Mouse (Mus musculus) cerebellum, postnatal 36 days (tissue): ENCODE measurements around the gene Spats2.
"Not testable (repeated sequence)": the region's sequence is repeated elsewhere in the genome, so short reads cannot be mapped to it uniquely, and the experiment has no call there.

Experiments
- DNase-seq, 2 experiments: peaks; one replicate each; pipeline ENCODE4 v3.0.0; 2021 to 2022; ENCODE audit warnings: mixed read lengths in 2 of 2

The Spats2 gene

DNA sequence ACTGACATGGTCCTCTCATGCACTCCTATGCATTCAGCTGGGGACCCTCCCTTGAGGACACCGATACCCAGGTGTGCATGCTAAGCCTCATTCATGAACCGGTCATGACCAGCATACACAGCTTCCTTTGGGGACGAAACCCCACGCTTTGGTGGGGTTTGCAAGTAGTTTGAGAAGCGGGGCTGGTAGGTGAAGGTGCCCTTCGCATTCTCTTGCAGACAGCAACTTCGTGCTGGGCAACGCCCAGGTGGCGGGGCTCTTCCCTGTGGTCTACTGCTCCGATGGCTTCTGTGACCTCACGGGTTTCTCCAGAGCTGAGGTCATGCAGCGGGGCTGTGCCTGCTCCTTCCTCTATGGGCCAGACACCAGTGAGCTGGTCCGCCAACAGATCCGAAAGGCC is 100.4 kb downstream of the Spats2 start:
- no peak for DNase-seq

DNA sequence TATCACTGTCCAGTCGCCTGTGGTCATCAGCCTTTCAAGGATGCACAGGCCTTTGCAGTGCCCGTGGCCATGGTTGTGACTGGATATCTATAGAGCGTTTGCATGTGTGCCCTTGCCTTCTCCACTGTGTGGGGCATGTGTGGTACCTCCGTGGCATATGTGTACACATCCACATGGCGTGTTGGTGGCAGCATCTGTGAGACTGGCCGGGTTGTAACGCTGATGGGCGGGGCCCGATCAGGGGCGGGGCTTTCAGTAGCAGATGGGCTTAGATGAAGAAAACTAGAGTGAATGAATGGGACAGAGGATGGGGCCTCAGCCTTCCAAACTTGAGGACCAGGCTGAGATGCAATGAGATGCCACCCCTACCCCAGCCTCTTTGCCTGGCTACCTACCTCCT is 106.3 kb downstream of the Spats2 start:
- DNase-seq: no peak

DNA sequence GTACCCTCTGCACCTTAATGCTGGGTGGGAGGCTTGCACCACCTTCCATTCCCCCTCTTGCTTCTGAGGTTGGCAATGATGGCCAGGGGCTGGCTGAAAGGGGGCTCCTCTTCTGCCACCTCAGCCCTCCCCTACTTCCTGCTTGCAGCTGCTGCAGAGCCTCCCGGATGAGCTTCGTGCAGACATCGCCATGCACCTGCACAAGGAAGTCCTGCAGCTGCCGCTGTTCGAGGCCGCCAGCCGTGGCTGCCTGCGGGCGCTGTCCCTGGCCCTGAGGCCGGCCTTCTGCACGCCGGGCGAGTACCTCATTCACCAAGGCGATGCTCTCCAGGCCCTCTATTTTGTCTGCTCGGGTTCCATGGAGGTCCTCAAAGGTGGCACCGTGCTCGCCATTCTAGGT is 108.0 kb downstream of the Spats2 start:
- DNase-seq: no peak

DNA sequence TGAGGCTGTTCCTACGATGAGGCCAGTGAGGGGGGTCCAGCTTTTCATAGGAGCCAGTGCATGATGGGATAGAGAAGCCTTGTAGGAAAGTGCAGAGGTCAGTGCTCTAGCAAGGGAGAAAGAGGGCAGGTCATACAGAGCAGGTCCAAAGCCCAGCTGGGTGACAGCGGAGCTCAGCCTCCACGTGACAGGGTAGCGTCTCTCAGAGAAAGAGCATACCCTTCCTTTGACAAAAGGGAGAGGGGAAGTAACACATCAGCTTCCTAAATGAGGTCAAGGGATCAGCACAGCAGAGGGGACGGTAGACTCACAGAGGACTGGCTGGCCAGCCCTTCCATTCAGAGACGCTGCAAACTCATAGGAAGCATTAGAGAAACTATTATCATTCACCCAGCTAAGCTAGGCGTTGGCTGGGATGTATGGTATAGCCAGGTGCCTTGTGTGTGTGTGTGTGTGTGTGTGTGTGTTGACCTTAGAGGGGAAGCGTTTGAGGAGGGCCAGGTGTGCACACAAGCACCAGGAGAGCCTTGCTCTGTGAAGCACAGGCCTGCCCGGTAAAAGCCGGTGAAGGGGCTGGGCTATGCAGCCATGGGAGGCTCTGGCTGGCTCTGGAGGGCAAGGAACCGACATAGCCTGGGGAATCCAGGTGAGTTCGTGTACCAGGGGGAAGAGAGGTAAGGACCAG is 108.8 kb downstream of the Spats2 start:
- no peak for DNase-seq

- no peak for DNase-seq
These were observed 112.3 kb downstream of the Spats2 start for GRCm38 (mm10) chr15:99238006-99238405.

GRCm38 (mm10) chr15:99240129-99240528 is 114.4 kb downstream of the Spats2 start:
- no peak for DNase-seq

DNA sequence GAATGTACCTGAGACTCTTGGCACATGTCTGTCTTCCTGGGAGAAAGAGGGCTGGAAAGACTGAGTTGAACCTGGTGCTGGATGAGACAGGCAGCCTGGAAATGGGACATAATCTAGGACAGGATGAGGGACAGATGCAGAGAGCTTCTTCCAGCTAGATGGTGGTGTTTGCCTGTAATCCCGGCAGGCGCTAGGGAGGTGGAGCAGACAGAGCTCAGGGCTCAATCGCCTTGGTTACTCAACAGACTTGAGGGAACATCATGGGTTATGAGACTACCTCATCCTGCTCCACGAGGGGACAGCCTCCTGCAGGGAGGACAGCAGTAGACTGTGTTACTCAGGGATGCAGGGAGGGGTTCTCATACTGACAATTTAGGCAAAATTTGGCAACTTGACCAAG is 115.5 kb downstream of the Spats2 start:
- DNase-seq: no peak

DNA sequence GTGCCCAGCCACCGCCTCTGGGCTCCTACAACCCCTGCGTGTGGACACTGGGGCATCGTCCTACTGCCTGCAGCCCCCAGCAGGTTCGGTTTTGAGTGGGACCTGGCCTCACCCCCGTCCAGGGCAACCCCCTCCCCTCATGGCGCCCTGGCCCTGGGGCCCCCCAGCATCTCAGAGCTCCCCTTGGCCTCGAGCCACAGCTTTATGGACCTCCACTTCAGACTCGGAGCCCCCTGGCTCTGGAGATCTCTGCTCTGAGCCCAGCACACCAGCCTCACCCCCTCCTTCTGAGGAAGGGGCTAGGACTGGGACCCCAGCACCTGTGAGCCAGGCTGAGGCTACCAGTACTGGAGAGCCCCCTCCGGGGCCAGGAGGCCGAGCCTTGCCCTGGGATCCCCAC is 116.3 kb downstream of the Spats2 start:
- DNase-seq: no peak

DNA sequence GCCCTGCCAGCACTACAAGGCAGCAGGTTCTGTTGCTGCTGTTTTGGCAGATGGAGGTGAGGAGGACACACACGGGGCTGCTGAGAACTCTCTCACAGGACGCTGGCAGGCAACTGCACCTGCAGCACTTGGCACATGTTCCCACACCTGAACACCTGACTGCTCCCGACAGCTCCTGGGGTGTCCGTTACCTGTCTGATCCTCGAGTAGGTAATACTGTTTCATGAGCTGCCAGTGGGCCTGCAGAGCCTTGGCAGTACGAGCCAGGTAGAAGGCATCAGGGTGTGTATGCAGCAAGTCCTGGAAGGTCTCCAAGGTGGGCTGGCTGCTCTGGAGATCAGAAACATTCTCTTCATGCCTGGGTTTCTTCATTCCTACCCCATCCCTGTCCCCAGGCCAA is 121.0 kb downstream of the Spats2 start:
- DNase-seq: peak; percentile 47 to 48

DNA sequence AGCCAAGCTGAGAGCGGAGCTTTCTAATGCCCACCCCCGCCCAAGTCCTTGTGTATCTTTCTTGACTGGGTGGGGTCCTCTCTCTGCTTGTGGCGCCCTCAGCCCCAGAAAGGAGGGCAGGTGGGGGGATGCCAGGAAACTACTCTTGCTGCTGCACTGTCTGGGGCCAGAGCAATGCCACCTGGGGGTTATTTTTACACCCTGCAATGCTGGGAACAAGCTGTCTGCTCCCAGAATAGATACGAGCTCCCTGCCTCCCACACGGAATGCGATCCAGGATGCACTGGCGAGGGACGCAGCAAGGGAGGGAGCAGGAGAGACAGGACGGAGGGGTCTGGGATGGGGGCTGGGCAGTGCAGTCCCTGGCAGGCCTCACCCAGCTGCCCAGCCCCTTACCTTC is 123.3 kb downstream of the Spats2 start:
- no peak for DNase-seq

DNA sequence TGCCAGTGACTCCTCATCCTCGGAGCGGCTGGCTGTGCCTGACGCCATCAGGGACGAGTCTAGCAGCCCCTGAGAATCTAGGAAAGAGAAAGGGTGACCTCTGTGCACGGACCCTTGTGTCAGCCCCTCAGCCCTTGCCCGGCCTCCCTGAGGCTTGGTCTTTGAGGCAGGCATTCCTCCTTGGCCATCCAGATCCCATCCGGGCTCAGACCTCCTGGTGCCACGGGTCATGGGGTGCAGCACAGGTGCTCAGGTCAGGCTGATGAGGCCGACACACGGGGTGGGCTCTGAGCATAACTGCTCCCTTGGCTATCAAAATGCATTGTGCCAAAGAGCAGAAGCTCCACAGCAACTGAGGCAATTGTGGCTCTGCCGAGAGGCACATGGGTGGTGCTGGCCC is 124.2 kb downstream of the Spats2 start:
- no peak for DNase-seq

DNA sequence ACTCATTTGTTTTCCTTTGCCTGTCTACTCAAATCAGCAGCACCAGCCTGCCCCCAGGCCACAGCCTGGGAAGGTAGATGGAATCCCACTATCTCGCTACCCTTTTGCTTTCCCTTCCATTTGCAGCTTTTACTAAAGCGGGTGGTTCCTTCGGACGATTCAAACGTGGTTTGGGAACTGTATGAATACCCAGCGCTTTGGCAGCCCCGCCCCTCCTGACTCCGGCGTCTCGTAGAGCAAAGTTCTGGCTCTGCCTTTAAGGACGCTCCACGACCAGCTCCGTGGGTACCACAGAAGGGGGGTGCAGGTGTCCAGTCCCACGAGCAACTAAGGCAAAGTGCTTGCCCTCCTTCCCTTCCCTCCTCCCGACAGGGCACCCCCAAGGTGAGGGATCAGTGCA is 125.4 kb downstream of the Spats2 start:
- peak in 1 of 2 experiments; percentile 27 for DNase-seq

GRCm38 (mm10) chr15:99251626-99252380 is 126.1 kb downstream of the Spats2 start, which contains the start of gene Mcrs1:
Gene Mcrs1, minus strand, starts transcription at chr15:99251961.
- DNase-seq: peak; percentile 97

DNA sequence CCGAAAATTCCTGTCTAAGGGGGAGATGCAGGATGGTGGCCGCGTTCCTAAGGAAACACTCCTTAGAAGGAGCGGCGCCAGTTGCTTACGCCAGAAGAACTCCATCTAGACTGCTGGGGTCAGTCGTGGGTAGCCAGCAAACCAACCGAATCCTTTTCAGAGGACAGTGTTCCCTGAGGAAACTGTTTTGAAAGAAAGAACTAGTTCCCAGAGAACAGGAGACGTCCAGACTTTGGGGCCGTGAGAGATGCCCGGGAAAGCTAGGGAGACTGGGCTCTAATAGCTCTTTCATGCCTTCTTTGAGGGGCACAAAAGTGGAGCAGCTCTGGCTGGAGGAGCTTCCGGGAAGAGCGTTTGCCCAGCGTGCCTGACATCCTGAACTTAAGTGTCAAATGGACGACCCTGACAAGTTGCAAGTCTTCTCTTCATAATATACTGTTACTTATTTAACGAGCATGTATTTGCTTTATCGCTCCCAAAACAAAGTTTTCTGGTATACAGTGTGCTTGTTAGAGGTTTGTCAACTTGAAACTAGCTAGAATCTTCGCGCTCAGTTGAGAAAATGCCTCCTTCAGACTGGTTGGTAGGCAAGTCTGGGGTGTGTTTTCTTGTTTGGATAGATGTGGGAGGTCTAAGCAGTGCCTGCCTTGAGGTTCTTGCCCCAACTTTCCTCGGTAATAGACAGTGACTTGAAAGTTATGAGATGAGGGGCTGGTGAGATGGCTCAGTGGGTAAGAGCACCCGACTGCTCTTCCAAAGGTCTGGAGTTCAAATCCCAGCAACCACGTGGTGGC is 126.9 kb downstream of the Spats2 start:
- no peak for DNase-seq

DNA sequence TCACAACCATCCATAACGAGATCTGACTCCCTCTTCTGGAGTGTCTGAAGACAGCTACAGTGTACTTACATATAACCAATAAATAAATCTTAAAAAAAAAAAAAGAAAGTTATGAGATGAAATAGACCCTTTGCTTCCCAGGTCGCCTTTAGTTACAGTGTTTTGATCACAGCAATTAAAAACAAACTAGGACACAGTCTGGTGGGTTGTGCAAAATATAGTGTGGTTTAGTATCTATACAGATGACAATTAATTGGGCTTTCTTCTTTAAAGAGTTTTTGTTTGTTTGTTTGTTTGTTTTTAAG is 127.4 kb downstream of the Spats2 start:
- DNase-seq: not testable (repeated sequence)

- DNase-seq: no peak
These were observed 128.1 kb downstream of the Spats2 start for GRCm38 (mm10) chr15:99253772-99254171.

- DNase-seq: no peak
These were observed 128.8 kb downstream of the Spats2 start for GRCm38 (mm10) chr15:99254477-99255005.

DNA sequence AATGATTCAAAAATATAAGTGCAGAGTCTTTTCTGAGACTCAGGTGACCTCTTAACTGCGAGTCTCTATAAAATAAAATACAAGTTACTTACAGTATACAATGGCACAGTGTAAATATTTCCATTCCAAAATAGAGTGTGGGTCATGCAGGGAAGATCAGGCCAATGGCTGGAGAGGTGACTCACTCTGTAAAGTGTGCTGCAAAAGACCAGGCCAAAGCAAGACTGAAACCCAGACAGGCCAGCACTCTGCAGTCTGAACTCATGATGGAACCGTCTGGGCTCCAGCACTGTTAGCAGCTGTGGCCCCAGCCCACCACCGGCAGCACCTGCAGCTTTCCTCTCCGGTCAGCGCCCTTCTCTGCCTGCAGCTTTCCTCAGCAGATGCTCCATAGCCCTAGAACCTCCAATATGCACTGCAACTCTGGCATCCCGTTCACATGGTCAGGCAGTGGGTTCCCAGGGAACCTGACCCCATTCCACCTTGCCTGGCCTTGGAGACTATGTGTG is 129.6 kb downstream of the Spats2 start:
- no peak for DNase-seq

- DNase-seq: no peak
These were observed 133.5 kb downstream of the Spats2 start for GRCm38 (mm10) chr15:99259167-99259729.

GRCm38 (mm10) chr15:99259730-99260252 is 134.1 kb downstream of the Spats2 start:
- peak; percentile 16 to 28 for DNase-seq

DNA sequence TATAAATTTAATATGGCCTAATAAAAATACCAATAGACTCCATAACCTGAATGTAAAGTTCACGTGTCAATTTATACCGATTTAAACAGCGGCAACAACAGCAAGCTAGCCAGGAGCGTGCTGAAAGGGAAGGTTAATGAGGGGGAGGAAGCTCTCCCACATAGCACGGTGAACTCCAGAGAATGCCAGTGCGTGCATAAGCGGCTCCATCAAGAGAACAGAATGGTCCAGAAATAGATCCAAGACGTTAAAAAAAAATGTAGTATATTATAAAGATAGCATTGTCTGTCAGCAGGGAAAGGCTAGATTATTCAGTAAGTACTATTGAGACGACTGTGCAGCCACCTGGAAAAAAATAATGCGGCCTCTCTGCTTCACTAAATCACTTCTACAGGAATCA is 137.0 kb downstream of the Spats2 start:
- DNase-seq: no peak
